Mouse (Mus musculus): ENCODE measurements around the gene Pmvk.

DNA sequence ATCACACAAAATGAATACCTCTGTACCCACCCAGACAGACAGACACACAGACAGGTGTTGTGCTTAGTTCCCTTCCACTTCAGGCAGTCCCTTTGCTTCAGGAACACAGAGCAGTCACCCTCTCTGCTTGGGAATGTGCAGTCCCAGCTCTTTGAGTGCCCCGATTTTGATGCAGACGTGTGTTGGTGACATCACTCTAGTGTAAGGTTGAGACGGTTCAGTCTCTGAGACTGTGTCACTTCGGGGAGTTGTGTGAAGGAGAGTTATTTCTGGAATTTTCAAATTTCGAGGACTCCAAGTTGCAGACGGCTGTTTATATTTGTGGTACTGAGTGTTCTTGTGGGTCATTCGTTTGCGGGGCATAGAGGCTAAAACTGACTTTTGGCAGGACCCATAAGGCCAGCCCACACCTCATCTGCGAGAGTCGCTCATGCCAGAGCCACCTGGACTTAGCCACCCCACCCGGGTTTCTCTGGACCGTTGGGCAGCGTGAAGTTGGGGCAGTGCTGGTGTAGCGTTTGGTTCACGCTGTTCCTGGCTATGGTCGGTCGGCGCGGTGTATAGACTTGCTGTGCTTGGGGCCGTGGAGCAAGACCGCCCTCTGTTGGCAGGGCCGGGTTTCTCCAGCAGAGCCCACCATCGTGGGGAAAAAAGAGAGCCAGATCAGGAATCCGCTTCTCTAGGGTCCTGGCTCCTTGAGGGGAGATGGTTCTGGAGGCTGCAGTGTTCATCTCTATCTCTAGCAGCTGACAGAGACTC is 30.6 kb downstream of the Pmvk start:
- TF ChIP-seq EP300 (IDR thresholded peaks at IDR 0.05; ENCODE audit: low read depth in 1 of 2, low read length in 2 of 2) (no peak), CHD1 (IDR thresholded peaks at IDR 0.05; ENCODE audit: low read depth, low read length) (no peak)

Data from MEL (cell line).